Mouse (Mus musculus): ENCODE results near the gene Dcpp1.
"Not testable (repeated sequence)": the region's sequence is repeated elsewhere in the genome, so short reads cannot be mapped to it uniquely, and the experiment has no call there.

The Dcpp1 gene

DNA sequence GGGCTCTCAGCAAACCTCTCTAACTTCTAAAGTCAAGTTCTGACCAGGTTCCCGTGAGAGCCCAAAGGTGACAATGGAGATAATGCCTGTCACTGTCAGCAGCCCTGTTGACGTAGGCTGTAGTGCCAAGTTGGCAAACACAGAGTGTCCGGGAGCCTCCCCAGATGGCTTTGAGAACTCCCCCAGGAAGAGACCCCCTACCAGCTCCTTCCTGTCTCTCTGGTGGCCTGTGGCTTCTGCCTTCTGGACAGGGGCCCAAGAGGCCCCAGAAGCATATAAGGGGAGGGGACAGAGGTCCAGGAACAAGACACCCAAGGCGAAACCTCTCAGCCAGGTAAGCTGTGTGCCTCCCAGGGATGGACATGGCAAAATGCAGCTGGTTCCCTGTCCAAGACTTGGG, at the start of gene Dcpp1, which contains the start of gene Dcpp2:
Dcpp1 (plus strand) TSS at position 301 of the 400 bp plus-strand sequence.
Dcpp2 (plus strand) TSS at position 305 of the 400 bp plus-strand sequence.
- DNase-seq (ENCODE audit: low read depth): not testable (repeated sequence)

DNA sequence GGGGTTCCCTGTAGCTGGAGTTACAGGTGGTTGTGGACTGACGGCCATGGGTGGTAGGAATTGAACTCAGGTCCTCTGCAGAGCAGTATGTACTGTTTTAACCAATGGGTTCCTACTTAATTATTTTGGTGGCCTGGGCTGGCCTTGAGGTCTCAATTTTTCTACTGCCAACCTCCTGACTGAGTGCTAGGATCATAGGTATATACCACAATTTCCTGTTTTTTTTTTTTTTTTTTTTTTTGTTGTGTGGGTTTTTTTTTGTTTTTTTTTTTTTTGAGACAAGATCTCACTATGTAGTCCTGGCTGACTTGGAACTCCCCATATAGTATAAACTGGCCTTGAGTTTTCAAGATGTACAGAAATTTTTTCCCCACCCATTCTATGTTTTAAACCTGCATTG, 49.5 kb upstream of the Dcpp1 start:
- DNase-seq (ENCODE audit: low read depth): peak; percentile 56

DNA sequence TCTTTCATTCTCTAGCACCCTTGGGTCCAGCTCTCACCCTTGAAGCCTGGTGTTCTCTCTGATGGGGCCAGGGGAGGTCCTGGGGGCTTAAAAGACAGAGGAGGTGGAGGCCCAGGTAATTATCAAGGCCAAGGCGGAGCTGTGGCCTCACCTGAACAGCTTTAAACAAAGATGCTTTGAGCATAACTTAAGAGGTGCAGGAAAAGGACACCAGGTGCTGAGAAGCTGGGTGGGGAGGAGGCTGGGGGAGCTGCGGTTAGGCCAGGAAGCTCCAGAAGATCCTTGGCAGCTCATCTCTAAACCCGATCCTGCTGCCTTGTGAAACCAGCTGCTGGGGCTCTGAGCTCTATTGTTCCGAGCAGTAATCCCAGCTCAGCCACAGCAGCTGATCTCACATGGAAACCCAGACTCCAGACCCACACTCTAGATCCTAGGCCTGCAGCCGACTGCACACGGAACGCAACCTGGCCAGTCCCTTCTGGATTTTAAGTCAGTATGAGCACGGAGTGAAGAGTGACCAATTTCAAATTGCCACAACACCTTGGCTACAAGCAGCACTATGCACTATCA, 44.6 kb upstream of the Dcpp1 start, which contains the start of gene Prss33:
Prss33 (minus strand) TSS at position 51 of the 570 bp plus-strand sequence.
- DNase-seq (ENCODE audit: low read depth): no peak

DNA sequence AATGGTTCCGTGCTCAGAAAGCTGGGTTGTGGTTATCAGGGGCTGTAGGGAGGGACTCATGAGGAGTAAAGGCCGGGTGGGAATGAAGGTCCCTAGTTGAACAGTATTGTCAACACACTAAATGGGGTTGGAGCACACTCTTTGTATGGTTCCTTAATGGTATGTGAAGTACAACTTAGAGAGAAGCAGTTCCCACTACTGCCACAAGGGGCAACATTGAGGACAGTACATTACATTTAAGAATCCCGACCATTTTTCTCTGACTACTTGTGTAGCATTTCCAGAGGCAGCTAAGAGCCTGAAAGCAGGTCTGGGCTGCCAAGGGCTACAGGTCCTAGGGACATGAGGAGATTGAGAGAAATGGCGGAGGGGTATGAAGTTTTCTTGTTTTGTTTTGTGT, 39.5 kb upstream of the Dcpp1 start:
- peak; percentile 89 for DNase-seq (ENCODE audit: low read depth)

DNA sequence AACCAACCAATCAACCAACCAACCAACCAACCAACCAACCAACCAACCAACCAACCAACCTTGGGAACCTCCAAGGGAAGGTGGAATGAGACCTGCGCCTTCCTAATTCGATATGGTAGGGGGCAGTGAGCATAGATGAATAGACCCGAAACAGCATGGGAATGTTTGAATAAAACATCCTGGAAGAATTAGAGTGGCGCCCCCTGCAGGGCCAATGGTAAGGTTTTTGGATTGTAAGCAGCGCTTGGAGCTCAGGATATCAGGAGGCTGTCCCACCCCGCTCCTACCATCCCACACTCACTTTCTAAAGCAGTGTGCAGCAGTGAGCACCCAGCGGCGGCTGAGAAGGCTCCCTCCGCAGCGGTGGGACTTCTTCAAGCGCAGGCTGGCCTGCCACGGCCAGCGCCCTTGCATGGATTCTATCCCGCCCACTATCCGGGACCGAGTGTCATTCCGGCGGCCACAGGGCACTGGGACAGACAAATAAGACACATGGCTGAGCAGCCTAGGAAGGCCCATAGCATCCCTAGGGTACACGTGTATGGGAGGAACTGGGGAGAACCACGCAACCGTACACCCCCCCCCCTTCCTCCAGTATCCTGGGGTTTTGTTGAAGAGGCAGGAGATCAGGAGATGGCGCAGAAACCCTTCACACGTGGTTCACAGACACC, 37.4 kb upstream of the Dcpp1 start:
- DNase-seq (ENCODE audit: low read depth): peak; percentile 58

DNA sequence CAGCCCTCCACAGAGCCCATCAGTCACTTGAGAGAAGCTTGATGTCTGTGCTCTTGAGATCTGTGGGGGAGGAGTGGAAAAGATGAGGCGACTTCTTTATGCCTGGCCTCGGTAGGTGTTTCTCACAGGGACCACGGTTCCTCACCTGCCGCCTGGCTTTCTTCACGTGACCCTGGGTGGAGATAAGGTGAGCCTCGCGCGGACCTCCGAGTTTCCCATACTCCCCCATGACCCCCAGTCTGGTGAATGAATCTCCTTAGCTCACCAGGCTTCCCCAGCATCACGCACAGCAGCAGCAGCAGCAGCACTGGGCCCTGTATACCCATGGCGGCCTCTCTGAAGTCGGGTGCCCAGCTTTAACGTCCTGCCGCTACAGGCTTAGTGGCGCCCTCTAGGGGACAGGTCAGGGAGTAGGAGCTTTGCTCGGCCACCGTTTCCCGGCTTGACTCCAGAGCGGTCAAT, 36.8 kb upstream of the Dcpp1 start, which contains the start of the genes Prss32 and Prss41:
Prss32 (plus strand) TSS at position 44 of the 462 bp plus-strand sequence.
Prss41 (minus strand) TSS at position 361 of the 462 bp plus-strand sequence.
- DNase-seq (ENCODE audit: low read depth): peak; percentile 84

DNA sequence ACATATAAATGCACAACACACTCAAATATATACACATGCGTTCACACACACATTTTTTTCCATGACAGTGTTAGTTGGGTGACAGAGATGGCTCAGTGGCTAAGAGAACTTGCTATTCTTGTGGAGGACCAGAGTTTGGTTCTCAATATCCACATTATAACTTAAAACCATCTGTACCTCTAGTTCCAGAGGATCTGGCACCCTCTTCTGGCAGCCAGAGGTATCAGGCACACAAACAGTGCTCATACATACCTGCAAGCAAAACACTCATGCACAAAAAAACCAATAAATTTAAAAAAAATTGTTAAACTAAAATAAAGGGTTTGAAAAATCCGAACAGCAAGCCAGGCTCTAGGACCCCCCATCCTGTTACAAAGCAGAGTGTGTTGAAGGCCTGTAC, 30.6 kb upstream of the Dcpp1 start:
- DNase-seq (ENCODE audit: low read depth): peak; percentile 43

DNA sequence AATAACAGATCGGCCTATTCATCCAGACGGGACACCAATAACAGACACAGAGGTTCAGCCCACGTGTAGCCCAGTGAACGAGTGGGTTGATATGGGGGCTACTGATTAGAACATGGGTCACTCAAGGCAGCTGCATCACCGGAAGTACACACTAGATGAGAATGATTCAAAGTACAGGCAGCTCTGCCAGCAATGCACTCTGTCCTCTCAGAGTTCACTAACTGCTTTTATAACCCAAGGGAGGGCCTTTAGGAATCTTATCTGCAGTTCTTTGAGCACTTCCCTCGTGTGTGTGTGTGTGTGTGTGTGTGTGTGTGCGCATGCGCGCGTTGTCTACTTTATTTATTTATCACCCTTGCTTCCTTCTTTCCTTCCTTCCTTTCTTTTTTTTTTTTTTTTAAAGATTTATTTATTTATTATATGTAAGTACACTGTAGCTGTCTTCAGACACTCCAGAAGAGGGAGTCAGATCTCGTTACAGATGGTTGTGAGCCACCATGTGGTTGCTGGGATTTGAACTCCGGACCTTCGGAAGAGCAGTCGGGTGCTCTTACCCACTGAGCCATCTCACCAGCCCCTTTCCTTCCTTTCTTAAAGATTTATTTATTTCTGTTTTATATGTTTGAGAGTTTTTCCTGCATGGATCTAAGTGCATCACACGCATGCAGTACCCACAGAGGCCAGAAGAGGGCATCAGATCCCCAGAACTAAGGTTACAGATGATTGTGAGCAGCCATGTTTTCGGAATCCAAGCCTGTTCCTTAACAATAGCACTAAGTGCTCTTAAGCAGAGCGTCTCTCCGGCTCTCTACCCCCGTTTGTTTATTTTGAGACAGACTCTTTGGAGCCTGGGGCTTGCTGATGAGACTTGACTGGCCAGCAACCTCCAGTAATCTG, 29.6 kb upstream of the Dcpp1 start:
- peak; percentile 83 for DNase-seq (ENCODE audit: low read depth)

DNA sequence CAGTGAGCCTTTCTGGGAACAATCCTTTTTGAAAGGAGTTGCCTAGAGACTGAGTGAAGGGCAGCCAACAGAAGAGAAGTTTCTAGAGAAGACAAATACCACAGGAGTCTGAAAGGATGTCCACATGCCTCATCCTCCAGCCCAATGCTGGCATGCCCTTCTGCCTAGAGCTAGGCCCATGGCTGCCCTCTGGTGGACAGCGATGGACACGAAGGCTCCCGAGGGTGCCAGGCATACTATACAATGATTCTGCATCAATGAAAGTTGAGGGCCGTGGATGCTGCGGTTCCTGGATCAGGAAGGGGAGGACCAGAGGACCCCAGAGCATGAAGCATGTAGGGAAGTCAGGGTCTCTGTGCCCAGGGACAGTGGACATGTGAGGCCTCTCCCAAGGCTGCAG, 27.4 kb upstream of the Dcpp1 start:
- DNase-seq (ENCODE audit: low read depth): peak; percentile 72

DNA sequence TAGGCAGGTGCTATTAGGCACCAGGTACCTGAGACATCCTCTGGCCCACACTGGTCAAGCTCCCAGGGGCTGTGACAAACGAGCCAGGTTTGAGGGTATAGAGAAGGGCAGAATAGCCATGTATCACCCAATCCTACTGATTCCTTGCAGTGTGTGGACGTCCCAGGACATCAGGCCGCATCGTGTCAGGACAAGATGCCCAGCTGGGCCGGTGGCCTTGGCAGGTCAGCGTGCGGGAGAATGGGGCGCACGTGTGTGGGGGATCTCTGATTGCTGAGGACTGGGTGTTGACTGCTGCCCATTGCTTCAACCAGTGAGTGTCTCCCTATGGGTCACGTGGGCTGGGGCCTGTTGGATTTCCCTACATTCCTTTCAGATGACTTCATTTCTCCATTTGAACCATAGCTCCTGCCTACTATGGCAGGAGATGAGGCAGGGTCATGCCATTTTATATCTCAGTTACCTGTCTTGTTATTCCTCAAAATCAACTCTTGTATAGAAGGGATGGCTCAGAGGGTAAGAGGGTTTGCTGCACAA, 26.4 kb upstream of the Dcpp1 start:
- no peak for DNase-seq (ENCODE audit: low read depth)

DNA sequence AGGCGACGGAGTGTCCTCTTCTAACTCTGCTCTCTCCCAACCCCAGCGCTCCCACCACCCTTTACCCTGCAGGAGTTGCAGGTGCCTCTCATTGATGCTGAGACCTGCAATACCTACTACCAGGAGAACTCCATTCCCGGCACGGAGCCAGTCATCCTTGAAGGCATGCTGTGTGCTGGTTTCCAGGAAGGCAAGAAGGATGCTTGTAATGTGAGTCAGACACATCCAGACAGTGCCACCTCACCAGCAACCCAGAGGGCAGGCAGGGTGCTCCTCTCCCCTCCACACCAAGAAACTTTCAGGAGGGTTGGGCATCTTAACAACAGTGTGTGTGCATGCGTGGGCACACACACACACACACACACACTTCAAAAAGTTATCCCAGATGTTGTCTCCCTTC, 23.5 kb upstream of the Dcpp1 start:
- DNase-seq (ENCODE audit: low read depth): no peak

DNA sequence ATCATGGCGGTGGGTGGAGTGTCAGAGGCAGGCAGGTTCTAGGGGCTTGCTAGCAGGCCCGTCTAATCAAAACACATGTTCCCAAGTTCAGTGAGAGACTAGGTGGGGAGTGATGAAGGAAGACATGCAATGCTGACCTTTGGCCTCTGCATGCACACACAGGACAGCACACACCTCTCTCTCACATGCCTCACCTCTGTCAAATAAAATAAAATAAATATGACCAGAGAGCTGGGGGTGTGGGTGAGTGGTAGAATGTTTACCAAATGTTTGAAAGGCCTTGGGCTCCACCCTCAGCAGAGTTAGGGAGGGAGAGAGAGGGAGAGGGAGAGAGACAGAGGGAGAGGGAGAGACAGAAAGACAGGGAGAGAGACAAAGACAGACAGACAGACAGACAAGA, 22.8 kb upstream of the Dcpp1 start:
- no peak for DNase-seq (ENCODE audit: low read depth)

DNA sequence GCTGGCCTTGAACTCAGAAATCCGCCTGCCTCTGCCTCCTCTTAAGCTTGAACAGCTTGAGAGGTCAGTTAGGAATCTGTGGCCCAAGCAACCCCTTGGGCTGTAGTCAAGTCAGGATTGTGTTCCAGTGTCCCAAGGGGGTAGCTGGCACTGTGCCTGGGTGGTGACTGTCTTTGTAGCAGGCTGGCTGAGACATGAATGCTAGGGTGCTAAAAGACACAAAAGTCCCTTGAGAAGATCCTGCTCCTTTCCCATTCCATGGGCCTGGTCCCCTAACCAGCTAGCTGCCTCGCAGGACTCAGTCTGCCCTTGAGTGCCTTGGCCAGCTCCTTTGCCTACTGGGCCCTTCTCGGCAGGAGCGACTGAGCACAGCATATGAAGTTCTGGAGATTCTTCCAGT, 17.8 kb upstream of the Dcpp1 start:
- DNase-seq (ENCODE audit: low read depth): no peak

DNA sequence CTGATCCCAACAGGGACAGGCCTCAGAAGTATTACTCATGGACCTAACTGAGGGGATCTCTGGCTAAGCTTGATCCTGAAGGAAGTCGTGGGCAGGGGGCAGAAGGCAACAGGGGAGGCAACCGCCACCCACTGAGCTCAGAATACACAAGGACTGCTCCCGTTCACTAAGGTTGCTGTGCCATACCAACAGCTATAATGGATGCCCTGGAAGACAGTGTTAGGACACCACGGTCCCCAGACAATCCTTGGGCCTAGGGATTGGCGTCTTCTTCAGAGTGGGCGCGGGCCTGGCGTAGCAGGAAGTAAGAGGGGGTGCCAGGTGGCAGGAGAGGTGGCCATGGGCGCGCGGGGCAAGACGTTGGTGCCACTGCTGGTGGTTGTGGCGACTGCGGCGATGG, 12.9 kb upstream of the Dcpp1 start, which contains the start of gene Prss21:
Prss21 (plus strand) TSS at position 301 of the 400 bp plus-strand sequence.
- no peak for DNase-seq (ENCODE audit: low read depth)

DNA sequence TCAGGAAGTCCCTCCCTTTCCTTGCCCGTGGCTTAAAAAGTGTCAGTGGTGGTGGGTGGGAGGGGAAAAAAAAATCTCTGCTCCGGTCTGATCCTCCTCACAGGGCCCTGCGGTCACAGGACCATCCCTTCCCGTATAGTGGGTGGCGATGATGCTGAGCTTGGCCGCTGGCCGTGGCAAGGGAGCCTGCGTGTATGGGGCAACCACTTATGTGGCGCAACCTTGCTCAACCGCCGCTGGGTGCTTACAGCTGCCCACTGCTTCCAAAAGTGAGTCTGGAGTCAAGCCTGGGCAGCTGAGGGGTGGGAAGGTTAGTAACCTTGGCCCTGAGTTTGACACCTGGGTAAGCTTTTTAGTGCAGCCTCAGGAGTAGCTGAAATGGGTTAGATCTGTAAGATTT, 12.2 kb upstream of the Dcpp1 start:
- DNase-seq (ENCODE audit: low read depth): no peak

DNA sequence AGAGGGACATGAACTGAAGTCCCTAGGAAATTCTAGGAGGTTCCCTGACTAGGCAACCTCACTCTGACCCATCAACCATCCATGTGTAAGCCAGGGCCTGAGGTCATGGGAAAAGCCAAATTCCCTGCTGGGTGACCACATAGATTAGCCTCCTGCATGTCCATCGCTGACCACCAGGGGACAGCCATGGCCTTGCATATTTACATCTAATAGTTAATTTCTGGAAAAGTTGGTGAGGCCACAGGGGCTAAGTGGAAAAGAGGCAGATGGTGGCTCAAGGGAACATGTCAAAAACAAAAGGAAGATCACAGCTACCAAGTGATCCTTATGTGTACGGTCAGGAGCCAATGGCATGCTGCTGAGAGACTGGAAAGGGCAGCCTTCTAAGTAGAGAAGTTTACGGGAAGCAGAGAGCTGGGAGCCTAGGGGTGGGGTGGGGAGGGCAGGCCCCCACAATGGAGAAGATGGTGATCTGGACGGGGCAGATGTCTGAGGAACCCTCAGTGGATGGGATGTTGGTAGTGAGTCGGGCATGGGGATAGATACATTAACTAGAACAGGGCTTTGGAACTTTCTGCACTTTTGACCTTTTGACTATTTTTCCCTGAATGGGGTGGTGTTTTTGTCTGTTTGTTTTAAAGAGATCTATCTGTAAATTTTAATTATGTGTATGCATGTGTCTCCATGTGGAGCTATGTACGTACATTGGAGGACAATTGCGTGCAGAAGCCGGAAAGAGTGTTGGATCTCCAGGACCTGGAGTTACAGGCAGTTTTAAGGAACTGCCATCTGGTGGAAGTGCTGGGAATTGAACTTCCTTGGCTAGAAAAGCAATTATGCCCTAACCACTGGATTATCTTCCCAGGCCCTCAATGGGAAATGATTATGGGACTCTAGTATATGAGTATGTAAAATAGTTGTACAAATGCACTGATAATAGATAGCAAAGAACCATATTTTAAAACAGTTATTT, 6.5 kb upstream of the Dcpp1 start:
- peak; percentile 46 for DNase-seq (ENCODE audit: low read depth)

DNA sequence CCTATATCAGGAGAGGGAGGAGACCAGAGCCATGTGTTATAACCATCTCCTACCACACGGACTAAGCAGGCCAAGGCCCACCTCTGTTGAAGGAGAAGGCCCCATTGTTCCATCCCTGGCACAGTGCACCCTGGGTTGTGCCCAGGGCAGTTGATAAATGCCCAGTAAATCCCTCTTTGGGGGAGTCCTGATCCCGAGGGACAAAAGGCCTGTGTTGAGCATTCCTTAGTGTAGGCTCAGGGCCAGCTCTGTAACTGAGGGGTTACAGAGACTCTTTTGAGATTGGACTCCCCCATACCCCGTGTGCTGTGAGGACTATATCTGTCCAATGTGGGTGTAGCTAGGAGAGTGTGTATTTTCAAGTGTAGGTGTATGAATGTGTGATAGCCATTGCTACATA, 3.9 kb upstream of the Dcpp1 start:
- no peak for DNase-seq (ENCODE audit: low read depth)

DNA sequence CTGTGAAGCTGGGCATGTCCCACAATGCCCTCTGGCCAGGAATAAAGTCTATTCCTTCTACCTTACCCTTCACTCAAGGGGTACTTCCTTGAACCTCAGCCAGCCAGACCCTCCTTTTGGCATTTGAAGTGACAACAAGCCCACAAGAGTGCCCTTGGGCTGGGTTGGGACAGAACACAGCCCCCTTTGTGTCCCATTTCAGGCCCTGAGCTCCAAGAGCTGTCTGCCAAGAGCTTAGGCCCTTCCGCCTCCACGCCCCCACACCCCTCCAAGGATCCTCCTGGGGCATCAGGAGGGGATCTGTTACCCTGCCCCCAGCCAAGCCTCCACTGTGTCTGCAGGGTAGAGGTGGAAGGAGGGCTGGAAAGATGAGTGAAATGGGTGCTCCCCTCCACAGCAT, 3.5 kb upstream of the Dcpp1 start:
- DNase-seq (ENCODE audit: low read depth): no peak

DNA sequence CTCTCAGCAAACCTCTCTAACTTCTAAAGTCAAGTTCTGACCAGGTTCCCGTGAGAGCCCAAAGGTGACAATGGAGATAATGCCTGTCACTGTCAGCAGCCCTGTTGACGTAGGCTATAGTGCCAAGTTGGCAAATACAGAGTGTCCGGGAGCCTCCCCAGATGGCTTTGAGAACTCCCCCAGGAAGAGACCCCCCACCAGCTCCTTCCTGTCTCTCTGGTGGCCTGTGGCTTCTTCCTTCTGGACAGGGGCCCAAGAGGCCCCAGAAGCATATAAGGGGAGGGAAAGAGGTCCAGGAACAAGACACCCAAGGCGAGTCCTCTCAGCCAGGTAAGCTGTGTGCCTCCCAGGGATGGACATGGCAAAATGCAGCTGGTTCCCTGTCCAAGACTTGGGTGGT, 36.5 kb downstream of the Dcpp1 start, which contains the start of gene Dcpp3:
Dcpp3 (plus strand) TSS at position 301 of the 400 bp plus-strand sequence.
- not testable (repeated sequence) for DNase-seq (ENCODE audit: low read depth)

DNA sequence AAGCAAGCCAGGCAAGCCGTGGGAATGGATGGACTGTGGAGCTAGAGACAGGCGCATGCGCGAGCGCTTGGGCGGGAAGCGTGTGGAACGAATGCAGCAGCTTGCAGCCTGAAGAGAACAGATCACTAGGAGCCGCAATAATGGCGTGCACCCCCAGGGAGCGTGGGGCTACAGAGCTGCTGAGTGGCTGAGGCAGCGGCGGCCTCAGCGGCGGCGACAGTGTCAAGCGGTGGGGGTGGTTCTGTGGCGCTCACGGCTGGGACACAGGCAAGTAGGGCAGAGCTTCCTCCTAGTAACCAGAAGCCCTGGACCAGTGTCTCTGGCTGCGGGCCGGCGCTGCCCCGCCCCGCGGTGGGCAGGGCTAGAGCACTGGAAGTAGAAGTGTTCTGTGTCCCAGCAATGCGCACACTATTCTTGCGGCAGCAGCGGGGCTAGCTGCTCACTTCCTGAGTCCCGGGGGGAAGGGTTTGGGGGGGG, 43.9 kb downstream of the Dcpp1 start:
- peak; percentile 88 for DNase-seq (ENCODE audit: low read depth)

DNA sequence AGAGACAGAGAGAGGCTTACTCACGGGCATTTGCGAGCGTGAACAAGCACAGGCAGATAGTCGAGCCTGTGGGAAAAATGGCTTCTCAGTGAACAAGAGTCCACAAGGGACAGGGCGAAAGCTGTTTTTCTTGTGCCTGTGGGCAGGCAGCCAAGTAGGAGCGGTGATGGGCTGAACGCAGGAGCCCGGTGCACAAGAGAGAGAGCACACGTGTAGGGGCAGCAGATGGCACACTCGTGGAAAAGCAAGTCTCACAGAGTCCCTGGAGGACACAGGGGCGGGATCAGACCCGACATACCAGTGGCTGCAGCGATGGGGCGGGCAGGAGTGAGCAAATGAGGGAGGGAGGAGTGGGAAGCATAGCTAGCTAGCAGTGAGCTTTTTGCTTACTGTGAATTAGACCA, 44.4 kb downstream of the Dcpp1 start:
- DNase-seq (ENCODE audit: low read depth): no peak

Measured in induced T-regulatory cell, adult 2 months (primary cell).